Mouse (Mus musculus) hindbrain, embryonic 11.5 days (tissue): Measurements from ENCODE around the gene Drd1. TPM values are rescaled to one million over a fixed set of nuclear protein-coding genes. Genes with fewer than 3 reads are reported as not detected.
A peak's percentile ranks its signal among the peaks of the same experiment; 100 is the strongest.

Source experiments
- ATAC-seq: fragments of 200-750 bp; cut with Nextera tagmentation; 2 replicates; pipeline ENCODE4 v1.8.0; 2017; ENCODE audit warnings: mild to moderate bottlenecking, moderate TSS enrichment, moderate library complexity; ENCODE audit not compliant: low FRiP score
- DNase-seq: peaks from one replicate; pipeline ENCODE4 v3.0.0-alpha.2; 2015; ENCODE audit warnings: low spot score
- H3K27ac ChIP-seq: fragments of 300-500 bp; sonication (generic); 2 replicates; pipeline ENCODE4 v1.5.1; 2014; ENCODE audit warnings: mild to moderate bottlenecking, low read depth, low read length
- H3K27me3 ChIP-seq: fragments of 300-500 bp; sonication (generic); 2 replicates; pipeline ENCODE4 v1.6.1; 2014; ENCODE audit warnings: mild to moderate bottlenecking, low read length, moderate library complexity, mixed read lengths; ENCODE audit not compliant: control insufficient read depth, insufficient read depth
- H3K36me3 ChIP-seq: fragments of 300-500 bp; sonication (generic); 2 replicates; pipeline ENCODE4 v1.6.1; 2014; ENCODE audit warnings: mild to moderate bottlenecking, low read length, moderate library complexity, mixed read lengths; ENCODE audit not compliant: control insufficient read depth, insufficient read depth
- H3K4me1 ChIP-seq: fragments of 300-500 bp; sonication (generic); replicated peaks from 2 replicates; pipeline ENCODE4 v1.6.1; 2014; ENCODE audit warnings: low read length, mixed read lengths; ENCODE audit not compliant: control insufficient read depth, insufficient read depth
- H3K4me2 ChIP-seq: fragments of 300-500 bp; sonication (generic); replicated peaks from 2 replicates; pipeline ENCODE4 v1.6.1; 2014; ENCODE audit warnings: mild to moderate bottlenecking, low read depth, low read length
- H3K4me3 ChIP-seq: fragments of 300-500 bp; sonication (generic); 2 replicates; pipeline ENCODE4 v1.5.1; 2014; ENCODE audit warnings: low read depth, low read length
- H3K9ac ChIP-seq: fragments of 300-500 bp; sonication (generic); 2 replicates; pipeline ENCODE4 v1.6.1; 2014; ENCODE audit warnings: low read depth, low read length
- H3K9me3 ChIP-seq: fragments of 300-500 bp; sonication (generic); 2 replicates; pipeline ENCODE4 v1.6.1; 2016; ENCODE audit warnings: low read length; ENCODE audit not compliant: control insufficient read depth
- WGBS: fragments of 180-500 bp; shearing (Covaris S2); extraction: QIAGEN DNeasy Blood & Tissue Kit; methylation state at CpG from one replicate; pipeline ENCODE4 v1.1.7; 2014; 5-methylcytosine and 5-hydroxymethylcytosine counted together
- polyA plus RNA-seq: library from polyadenylated mRNA; unstranded; fragments of >200 nt; fragmentation: Nextera tagmentation; extraction: Ambion mirVana; gene quantifications from 2 replicates; pipeline ENCODE4 v1.2.1, GENCODE M21; 2014

Gene Drd1
- polyA plus RNA-seq, 1 experiment from 2014 or later: 0.65 TPM

DNA sequence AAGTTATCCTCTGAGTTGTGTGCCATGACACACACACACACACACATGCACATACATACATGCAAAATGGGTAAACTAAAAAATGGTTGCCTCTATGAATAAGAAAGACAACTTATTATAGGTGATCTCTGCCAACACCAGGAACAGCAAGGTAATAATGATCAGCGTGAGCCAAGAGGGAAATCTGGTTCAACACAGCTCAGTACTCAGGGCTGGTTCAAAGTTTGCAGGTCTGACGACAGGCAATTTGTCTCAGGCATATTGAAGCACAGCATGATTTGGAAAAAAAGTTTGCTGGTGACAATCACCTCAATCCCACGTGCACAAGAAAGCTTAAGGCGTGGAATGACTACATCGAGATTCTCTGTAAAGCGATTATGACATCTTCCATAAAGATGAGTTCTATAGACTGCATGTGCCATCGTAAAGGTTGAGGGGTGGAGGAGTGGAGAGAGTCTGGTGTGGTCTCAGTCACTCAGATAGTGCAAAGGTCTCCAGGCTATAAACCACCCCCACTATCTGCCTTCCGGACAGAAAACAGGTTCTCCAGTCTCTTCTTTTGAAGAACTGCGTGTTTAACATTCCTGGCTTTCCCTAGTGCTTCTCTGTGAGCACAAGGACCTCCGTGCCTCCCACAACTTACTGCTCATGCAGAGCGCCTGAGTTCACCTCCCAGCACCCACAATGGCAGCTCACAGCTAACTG is 22.1 kb upstream of the Drd1 start:
- ATAC-seq: no peak
- Histone ChIP-seq H3K9me3 (no peaks in the 10 kb centered on the region), H3K27me3 (no peaks in the 10 kb centered on the region), H3K27ac (no peak overlapping the region), H3K36me3 (no peaks in the 10 kb centered on the region), H3K4me2 (no peak overlapping the region), H3K4me1 (no peaks in the 10 kb centered on the region), H3K9ac (no peak overlapping the region), H3K4me3 (no peak overlapping the region)
- no peak for DNase-seq
- WGBS: 90% methylated on average over 11 of the region's 11 CpGs

DNA sequence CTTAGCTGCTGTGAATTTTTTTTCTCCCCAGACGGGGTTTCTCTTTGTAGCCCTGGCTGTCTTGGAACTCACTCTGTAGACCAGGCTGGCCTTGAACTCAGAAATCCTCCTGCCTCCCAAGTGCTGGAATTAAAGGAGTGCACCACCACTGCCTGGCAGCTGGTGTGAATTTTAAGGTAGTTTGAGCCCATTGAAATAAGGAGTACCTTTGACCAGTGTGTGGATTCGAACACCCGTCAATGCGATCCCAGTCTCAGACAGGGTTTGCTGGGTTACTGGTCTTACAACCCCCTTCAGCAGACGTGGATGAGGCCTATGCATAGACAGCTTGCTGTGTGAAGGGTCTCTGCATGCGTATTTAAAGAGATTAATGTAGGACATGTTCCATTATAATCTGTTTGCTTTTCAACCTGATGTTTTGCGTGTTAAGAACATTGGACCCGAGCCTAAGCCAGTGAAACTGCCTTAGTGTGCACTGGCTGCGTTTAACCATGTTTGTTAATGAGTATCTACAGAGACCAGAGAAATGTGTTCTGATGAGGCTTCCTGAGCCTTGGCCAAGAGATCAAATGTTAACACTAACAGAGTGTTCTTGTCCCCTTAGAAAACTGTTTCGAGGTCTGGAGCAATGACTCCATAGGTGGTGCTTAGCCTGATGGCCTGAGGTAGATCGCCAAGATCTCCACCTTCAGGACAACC is 21.4 kb upstream of the Drd1 start:
- H3K27ac ChIP-seq: no peak overlapping the region
- no peaks in the 10 kb centered on the region for H3K4me1 ChIP-seq
- 90% methylated on average over 11 of the region's 11 CpGs for WGBS
- no peaks in the 10 kb centered on the region for H3K36me3 ChIP-seq
- H3K4me2 ChIP-seq: no peak overlapping the region
- no peak overlapping the region for H3K9ac ChIP-seq
- no peaks in the 10 kb centered on the region for H3K27me3 ChIP-seq
- no peak overlapping the region for H3K4me3 ChIP-seq
- H3K9me3 ChIP-seq: no peaks in the 10 kb centered on the region
- ATAC-seq (no peak), DNase-seq (no peak)

DNA sequence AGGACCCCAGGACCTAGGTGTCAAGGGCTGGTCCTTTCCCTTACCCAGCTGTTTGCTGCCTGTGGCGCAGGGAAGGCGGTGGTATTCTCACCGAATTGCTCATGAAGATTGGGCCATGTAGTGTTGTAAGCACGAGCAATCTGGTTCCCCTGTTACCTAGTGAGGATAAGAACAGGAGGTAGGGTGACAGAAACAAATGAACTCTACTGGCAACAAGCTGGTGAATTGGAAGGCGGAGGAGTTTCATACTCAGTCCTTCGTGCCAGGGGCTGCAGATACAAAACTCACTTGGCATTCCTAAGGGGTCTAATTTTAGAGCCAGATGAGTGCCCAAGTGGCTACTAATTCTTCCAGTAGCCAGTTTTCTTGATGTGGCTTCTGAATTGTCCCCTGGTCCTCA is 20.5 kb upstream of the Drd1 start:
- H3K9ac ChIP-seq: no peak overlapping the region
- no peaks in the 10 kb centered on the region for H3K36me3 ChIP-seq
- no peaks in the 10 kb centered on the region for H3K27me3 ChIP-seq
- H3K4me2 ChIP-seq: no peak overlapping the region
- no peak for ATAC-seq
- H3K9me3 ChIP-seq: no peaks in the 10 kb centered on the region
- H3K4me3 ChIP-seq: no peak overlapping the region
- no peak for DNase-seq
- no peak overlapping the region for H3K27ac ChIP-seq
- H3K4me1 ChIP-seq: no peaks in the 10 kb centered on the region
- 97% methylated on average over 6 of the region's 6 CpGs for WGBS

DNA sequence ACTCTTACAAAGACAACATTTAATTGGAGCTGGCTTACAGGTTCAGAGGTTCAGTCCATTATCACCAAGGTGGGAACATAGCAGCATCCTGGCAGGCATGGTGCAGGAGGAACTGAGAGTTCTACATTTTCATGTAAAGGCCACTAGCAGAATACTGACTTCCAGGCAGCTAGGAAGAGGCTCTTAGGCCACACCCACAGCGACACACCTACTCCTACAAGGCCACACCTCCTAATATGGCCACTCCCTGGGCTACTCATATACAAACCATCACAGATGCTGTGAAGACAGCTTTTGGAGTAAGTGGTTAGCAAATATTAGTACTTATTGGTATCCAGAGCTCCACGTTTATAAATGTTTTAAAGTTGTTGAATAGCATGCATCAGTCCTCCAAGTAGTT is 19.9 kb upstream of the Drd1 start:
- ATAC-seq (no peak), DNase-seq (no peak)
- H3K27ac ChIP-seq: no peak overlapping the region
- no peaks in the 10 kb centered on the region for H3K9me3 ChIP-seq
- no peaks in the 10 kb centered on the region for H3K27me3 ChIP-seq
- H3K4me1 ChIP-seq: no peaks in the 10 kb centered on the region
- no peaks in the 10 kb centered on the region for H3K36me3 ChIP-seq
- H3K4me3 ChIP-seq: no peak overlapping the region
- no peak overlapping the region for H3K9ac ChIP-seq
- no peak overlapping the region for H3K4me2 ChIP-seq
- WGBS: 91% methylated on average over 2 of the region's 2 CpGs

DNA sequence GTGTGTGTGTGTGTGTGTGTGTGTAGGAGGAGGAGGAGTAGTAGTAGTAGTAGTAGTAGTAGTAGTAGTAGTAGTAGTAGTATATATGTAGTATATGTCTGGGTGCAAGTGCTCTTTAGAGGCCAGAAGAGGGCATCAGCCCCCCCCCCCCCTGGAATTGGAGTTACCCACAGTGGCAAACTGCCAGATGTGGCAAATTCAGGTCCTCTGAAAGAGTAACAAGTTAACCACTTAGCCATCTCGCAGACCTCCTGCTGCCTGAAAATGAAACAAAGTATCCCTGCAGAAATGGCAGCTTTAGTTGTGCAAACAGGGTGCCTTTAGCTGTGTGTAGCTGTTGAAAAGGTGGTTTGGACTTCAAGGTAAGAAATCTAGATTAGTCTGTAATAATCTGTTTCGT is 18.0 kb upstream of the Drd1 start:
- no peak overlapping the region for H3K9ac ChIP-seq
- no peak overlapping the region for H3K4me3 ChIP-seq
- no peaks in the 10 kb centered on the region for H3K27me3 ChIP-seq
- H3K4me1 ChIP-seq: no peaks in the 10 kb centered on the region
- no peak overlapping the region for H3K4me2 ChIP-seq
- H3K9me3 ChIP-seq: no peaks in the 10 kb centered on the region
- DNase-seq (no peak), ATAC-seq (no peak)
- WGBS: 83% methylated on average over 2 of the region's 2 CpGs
- H3K27ac ChIP-seq: no peak overlapping the region
- H3K36me3 ChIP-seq: no peaks in the 10 kb centered on the region

DNA sequence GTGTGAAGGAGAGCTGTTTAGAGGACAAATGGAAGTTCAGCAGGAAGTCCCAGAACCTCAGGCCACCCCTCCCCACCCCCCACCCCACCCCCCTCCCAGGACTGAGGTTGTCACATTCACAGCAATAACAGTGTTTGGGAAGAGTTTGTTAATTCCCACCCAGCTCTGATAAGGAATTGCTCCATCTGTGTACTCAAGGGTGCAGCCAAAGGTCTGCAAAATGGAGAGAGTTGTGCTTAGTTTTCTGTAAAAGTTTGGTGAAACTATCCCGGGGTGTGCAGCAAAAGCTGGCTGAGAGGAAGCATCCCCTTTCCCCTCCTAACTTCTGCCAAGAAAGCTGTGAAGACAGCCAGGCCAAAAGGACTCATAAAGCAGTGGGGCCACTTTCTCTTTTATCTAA is 17.6 kb upstream of the Drd1 start:
- ATAC-seq (no peak), DNase-seq (no peak)
- no peak overlapping the region; the same call in 1 of the 2 replicates for H3K9ac ChIP-seq
- H3K4me1 ChIP-seq: no peaks in the 10 kb centered on the region
- peak overlapping the region; percentile 69 for H3K4me2 ChIP-seq
- H3K27me3 ChIP-seq: no peaks in the 10 kb centered on the region
- H3K9me3 ChIP-seq: no peaks in the 10 kb centered on the region
- H3K36me3 ChIP-seq: no peaks in the 10 kb centered on the region
- H3K27ac ChIP-seq: no peak overlapping the region
- H3K4me3 ChIP-seq: no peak overlapping the region; the same call in 1 of the 2 replicates
- 82% methylated on average over 1 of the region's 1 CpGs for WGBS

DNA sequence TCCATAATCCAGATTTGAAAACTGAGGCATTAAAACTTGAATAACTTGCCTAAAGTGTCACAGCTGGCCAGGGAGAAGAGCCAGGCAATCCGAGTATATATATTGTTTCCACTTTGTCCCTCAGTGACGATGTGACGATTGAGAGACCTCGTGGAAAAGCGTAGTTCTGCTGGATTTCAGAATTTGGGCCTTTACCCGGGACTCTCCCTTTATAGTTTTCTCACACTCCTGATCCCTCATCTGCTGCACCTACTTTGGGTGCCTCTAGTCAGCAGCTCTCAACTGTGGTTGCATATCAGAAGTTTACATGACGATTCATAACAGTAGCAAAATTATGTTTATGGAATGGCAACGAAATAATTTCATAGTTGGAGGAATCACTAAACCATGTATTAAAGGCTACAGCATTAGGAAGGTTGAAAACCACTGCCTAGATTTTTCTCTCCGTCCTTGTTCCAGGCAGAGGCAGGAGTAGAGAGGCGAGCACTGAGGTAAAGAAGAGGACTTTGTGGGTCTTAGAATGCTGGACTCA is 17.1 kb upstream of the Drd1 start:
- DNase-seq: no peak
- WGBS: 45% methylated on average over 10 of the region's 10 CpGs
- Histone ChIP-seq H3K27ac (no peak overlapping the region), H3K4me2 (peak overlapping the region; percentile 69), H3K9me3 (no peaks in the 10 kb centered on the region), H3K9ac (peak overlapping the region; percentile 32), H3K36me3 (no peaks in the 10 kb centered on the region), H3K27me3 (no peaks in the 10 kb centered on the region), H3K4me1 (no peaks in the 10 kb centered on the region), H3K4me3 (peak overlapping the region; percentile 75)
- no peak for ATAC-seq

DNA sequence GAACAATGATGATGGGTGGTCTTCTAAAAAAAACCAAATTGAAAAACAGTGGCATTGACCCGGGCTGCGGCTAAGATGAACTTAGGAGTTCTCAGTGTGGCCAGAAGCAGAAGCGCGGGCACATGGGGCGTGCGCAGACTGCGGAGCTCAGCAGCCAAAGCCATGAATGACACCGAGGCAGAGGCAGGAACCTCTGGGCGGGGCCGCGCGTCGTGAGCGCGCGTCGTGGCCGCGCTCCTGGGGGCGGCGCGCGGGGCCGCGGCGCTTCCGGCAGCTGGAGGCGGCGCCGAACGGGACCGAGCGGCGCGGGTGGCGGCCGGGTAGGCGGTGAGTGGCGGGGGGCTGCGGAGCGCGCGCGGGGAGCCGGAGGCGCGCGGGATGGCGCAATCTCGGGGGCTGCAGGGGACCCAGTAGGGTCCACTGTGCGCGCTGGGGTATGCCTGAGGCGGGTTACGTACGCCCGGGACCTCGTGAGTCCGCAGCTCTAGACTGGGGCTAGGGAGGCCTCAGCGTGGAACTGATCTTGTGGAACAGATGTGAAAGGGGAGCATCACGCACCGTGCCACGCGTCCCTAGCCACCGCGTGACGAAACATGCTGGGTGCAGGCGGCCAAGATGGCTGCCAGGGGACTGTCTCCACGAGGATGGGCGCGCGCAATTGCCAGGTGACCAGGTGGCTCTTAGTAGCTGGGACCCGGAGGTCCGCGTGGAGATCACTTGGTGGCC is 16.3 kb upstream of the Drd1 start, which contains the start of gene Sfxn1:
Sfxn1 (plus strand) TSS at position 264 of the 726 bp plus-strand sequence.
- H3K27me3 ChIP-seq: no peaks in the 10 kb centered on the region
- no peaks in the 10 kb centered on the region for H3K4me1 ChIP-seq
- peak; percentile 89 for ATAC-seq
- 0 out of 2 replicates have a peak within 1 kb of the TSS, but pooled peaks have one; percentile 40 for H3K27ac ChIP-seq
- peak; percentile 82 for DNase-seq
- no peaks in the 10 kb centered on the region for H3K36me3 ChIP-seq
- H3K9me3 ChIP-seq: no peaks in the 10 kb centered on the region
- peak within 1 kb of the TSS; percentile 75 for H3K4me3 ChIP-seq
- peak within 1 kb of the TSS; percentile 88 for H3K9ac ChIP-seq
- H3K4me2 ChIP-seq: peak within 1 kb of the TSS; percentile 69
- WGBS: under 1% methylated on average over 70 of the region's 74 CpGs
